Mouse (Mus musculus): ENCODE data around the gene Hspb6. TPM values are rescaled to one million over a fixed set of nuclear protein-coding genes. Genes with fewer than 3 reads are reported as not detected.

The Hspb6 gene
- 11.1 and 13.2 TPM in 2 replicates for polyA plus RNA-seq (2015; fragmentation: Nextera tagmentation; extraction: Ambion mirVana)

GRCm38 (mm10) chr7:30552102-30553020 lies at the start of gene Hspb6, which contains the start of gene Proser3:
Gene Hspb6 (plus strand): TSS chr7:30552178.
Gene Proser3 (minus strand): TSS chr7:30552299.
- Histone ChIP-seq H3K27me3 (no peaks in the 10 kb centered on the region), H3K27ac (replicated peaks) (peak within 1 kb of the TSS; percentile 97), H3K9ac (peak within 1 kb of the TSS; percentile 58), H3K36me3 (peaks cover 30% of the 10 kb centered on the region), H3K4me1 (replicated peaks) (peaks cover 15% of the 10 kb centered on the region), H3K4me2 (peak within 1 kb of the TSS; percentile 88), H3K4me3 (peak within 1 kb of the TSS; percentile 78), H3K9me3 (no peaks in the 10 kb centered on the region)
- peak; percentile 95 for ATAC-seq (ENCODE audit: low FRiP score, low read depth)
- WGBS: under 1% methylated on average over 44 of the region's 44 CpGs

- WGBS: 76% methylated on average over 4 of the region's 4 CpGs
- Histone ChIP-seq H3K9ac (no peak overlapping the region), H3K4me3 (no peak overlapping the region), H3K36me3 (no peaks in the 10 kb centered on the region), H3K9me3 (no peaks in the 10 kb centered on the region), H3K27ac (replicated peaks) (no peak overlapping the region), H3K4me2 (no peak overlapping the region), H3K27me3 (no peaks in the 10 kb centered on the region), H3K4me1 (replicated peaks) (no peaks in the 10 kb centered on the region)
- ATAC-seq (ENCODE audit: low FRiP score, low read depth): no peak
Observed at GRCm38 (mm10) chr7:30508061-30508460, 43.9 kb upstream of the Hspb6 start.

- Histone ChIP-seq H3K4me2 (no peak overlapping the region), H3K4me3 (no peak overlapping the region), H3K4me1 (replicated peaks) (no peaks in the 10 kb centered on the region), H3K9me3 (no peaks in the 10 kb centered on the region), H3K36me3 (no peaks in the 10 kb centered on the region), H3K9ac (no peak overlapping the region), H3K27ac (replicated peaks) (no peak overlapping the region), H3K27me3 (no peaks in the 10 kb centered on the region)
- no peak for ATAC-seq (ENCODE audit: low FRiP score, low read depth)
- 58% methylated on average over 24 of the region's 24 CpGs for WGBS
Observed at GRCm38 (mm10) chr7:30515003-30515760, 36.8 kb upstream of the Hspb6 start.

- Histone ChIP-seq H3K4me2 (no peak overlapping the region), H3K4me1 (replicated peaks) (no peaks in the 10 kb centered on the region), H3K36me3 (peaks cover 7% of the 10 kb centered on the region), H3K4me3 (no peak overlapping the region), H3K9me3 (no peaks in the 10 kb centered on the region), H3K27me3 (no peaks in the 10 kb centered on the region), H3K9ac (no peak overlapping the region), H3K27ac (replicated peaks) (no peak overlapping the region)
- WGBS: 50% methylated on average over 8 of the region's 8 CpGs
- ATAC-seq (ENCODE audit: low FRiP score, low read depth): no peak
Observed at GRCm38 (mm10) chr7:30518325-30518724, 33.7 kb upstream of the Hspb6 start.

GRCm38 (mm10) chr7:30520396-30520795 lies 31.6 kb upstream of the Hspb6 start:
- no peaks in the 10 kb centered on the region for H3K27me3 ChIP-seq
- no peak; the same call in 1 of the 2 replicates for ATAC-seq (ENCODE audit: low FRiP score, low read depth)
- no peak overlapping the region for H3K4me2 ChIP-seq
- 60% methylated on average over 4 of the region's 4 CpGs for WGBS
- H3K9me3 ChIP-seq: no peaks in the 10 kb centered on the region
- H3K36me3 ChIP-seq: peaks cover 26% of the 10 kb centered on the region
- no peak overlapping the region for H3K27ac ChIP-seq (replicated peaks)
- H3K9ac ChIP-seq: no peak overlapping the region
- no peak overlapping the region for H3K4me3 ChIP-seq
- H3K4me1 ChIP-seq (replicated peaks): no peaks in the 10 kb centered on the region

- H3K27me3 ChIP-seq: no peaks in the 10 kb centered on the region
- no peak overlapping the region for H3K27ac ChIP-seq (replicated peaks)
- H3K4me1 ChIP-seq (replicated peaks): no peaks in the 10 kb centered on the region
- no peak overlapping the region for H3K4me3 ChIP-seq
- WGBS: 69% methylated on average over 5 of the region's 5 CpGs
- no peak overlapping the region for H3K9ac ChIP-seq
- no peak overlapping the region for H3K4me2 ChIP-seq
- no peaks in the 10 kb centered on the region for H3K9me3 ChIP-seq
- ATAC-seq (ENCODE audit: low FRiP score, low read depth): peak; percentile 12; the same call in 1 of the 2 replicates
- peaks cover 31% of the 10 kb centered on the region for H3K36me3 ChIP-seq
Observed at GRCm38 (mm10) chr7:30520856-30521255, 31.1 kb upstream of the Hspb6 start.

- Histone ChIP-seq H3K4me2 (no peak overlapping the region), H3K9me3 (no peaks in the 10 kb centered on the region), H3K4me1 (replicated peaks) (no peaks in the 10 kb centered on the region), H3K27me3 (no peaks in the 10 kb centered on the region), H3K27ac (replicated peaks) (no peak overlapping the region), H3K9ac (no peak overlapping the region), H3K36me3 (peaks cover 49% of the 10 kb centered on the region), H3K4me3 (no peak overlapping the region)
- no peak for ATAC-seq (ENCODE audit: low FRiP score, low read depth)
- 86% methylated on average over 10 of the region's 10 CpGs for WGBS
Observed at GRCm38 (mm10) chr7:30522871-30523270, 29.1 kb upstream of the Hspb6 start.

GRCm38 (mm10) chr7:30524487-30524886 lies 27.5 kb upstream of the Hspb6 start:
- Histone ChIP-seq H3K4me3 (no peak overlapping the region), H3K27ac (replicated peaks) (no peak overlapping the region), H3K4me1 (replicated peaks) (no peaks in the 10 kb centered on the region), H3K36me3 (peaks cover 65% of the 10 kb centered on the region), H3K27me3 (no peaks in the 10 kb centered on the region), H3K4me2 (no peak overlapping the region), H3K9me3 (no peaks in the 10 kb centered on the region), H3K9ac (no peak overlapping the region)
- WGBS: 78% methylated on average over 6 of the region's 6 CpGs
- no peak for ATAC-seq (ENCODE audit: low FRiP score, low read depth)

GRCm38 (mm10) chr7:30525954-30526353 lies 26.0 kb upstream of the Hspb6 start:
- Histone ChIP-seq H3K4me1 (replicated peaks) (peaks cover 3% of the 10 kb centered on the region; the same call in 1 of the 2 replicates), H3K4me2 (no peak overlapping the region), H3K27me3 (no peaks in the 10 kb centered on the region), H3K9ac (no peak overlapping the region), H3K27ac (replicated peaks) (no peak overlapping the region), H3K4me3 (no peak overlapping the region), H3K9me3 (no peaks in the 10 kb centered on the region), H3K36me3 (peaks cover 80% of the 10 kb centered on the region)
- 41% methylated on average over 10 of the region's 10 CpGs for WGBS
- no peak for ATAC-seq (ENCODE audit: low FRiP score, low read depth)

GRCm38 (mm10) chr7:30526399-30526798 lies 25.6 kb upstream of the Hspb6 start:
- no peaks in the 10 kb centered on the region for H3K9me3 ChIP-seq
- peaks cover 7% of the 10 kb centered on the region for H3K4me1 ChIP-seq (replicated peaks)
- H3K27me3 ChIP-seq: no peaks in the 10 kb centered on the region
- H3K36me3 ChIP-seq: peaks cover 84% of the 10 kb centered on the region
- ATAC-seq (ENCODE audit: low FRiP score, low read depth): no peak
- H3K4me3 ChIP-seq: no peak overlapping the region
- WGBS: 33% methylated on average over 17 of the region's 17 CpGs
- H3K9ac ChIP-seq: no peak overlapping the region
- H3K27ac ChIP-seq (replicated peaks): no peak overlapping the region
- no peak overlapping the region for H3K4me2 ChIP-seq

- no peak for ATAC-seq (ENCODE audit: low FRiP score, low read depth)
- H3K9ac ChIP-seq: no peak overlapping the region
- H3K9me3 ChIP-seq: no peaks in the 10 kb centered on the region
- H3K4me2 ChIP-seq: no peak overlapping the region
- H3K36me3 ChIP-seq: peaks cover 89% of the 10 kb centered on the region
- H3K27me3 ChIP-seq: no peaks in the 10 kb centered on the region
- 84% methylated on average over 14 of the region's 14 CpGs for WGBS
- H3K27ac ChIP-seq (replicated peaks): no peak overlapping the region
- H3K4me3 ChIP-seq: no peak overlapping the region
- H3K4me1 ChIP-seq (replicated peaks): peaks cover 13% of the 10 kb centered on the region
Observed at GRCm38 (mm10) chr7:30526981-30527380, 25.0 kb upstream of the Hspb6 start.

- Histone ChIP-seq H3K9ac (0 out of 2 replicates have a peak overlapping the region, but pooled peaks have one; percentile 8), H3K4me1 (replicated peaks) (peaks cover 47% of the 10 kb centered on the region), H3K9me3 (no peaks in the 10 kb centered on the region), H3K36me3 (peaks cover 60% of the 10 kb centered on the region), H3K4me3 (no peak overlapping the region), H3K4me2 (peak overlapping the region; percentile 86), H3K27ac (replicated peaks) (no peak overlapping the region), H3K27me3 (no peaks in the 10 kb centered on the region)
- 80% methylated on average over 9 of the region's 9 CpGs for WGBS
- ATAC-seq (ENCODE audit: low FRiP score, low read depth): no peak
Observed at GRCm38 (mm10) chr7:30531291-30531815, 20.6 kb upstream of the Hspb6 start.
